Mouse (Mus musculus): ENCODE results near the gene Primpol. TPM values are rescaled to one million over a fixed set of nuclear protein-coding genes. Genes with fewer than 3 reads are reported as not detected.

Gene Primpol
- polyA plus RNA-seq, 1 experiment from 2014 or later: 15.8 TPM

- 88% methylated on average over 8 of the region's 8 CpGs for WGBS
- no peak overlapping the region for H3K4me2 ChIP-seq (replicated peaks; ENCODE audit: low read depth, low read length)
- ATAC-seq (ENCODE audit: insufficient number of reproducible peaks, insufficient read depth, low FRiP score, low read depth): no peak
Observed at GRCm38 (mm10) chr8:46567946-46568345, 49.1 kb downstream of the Primpol start.

GRCm38 (mm10) chr8:46566914-46567529 lies 50.0 kb downstream of the Primpol start:
- no peak overlapping the region for H3K4me3 ChIP-seq (ENCODE audit: low read depth, low read length)
- H3K9ac ChIP-seq (replicated peaks; ENCODE audit: low read depth, low read length): no peak overlapping the region
- no peak overlapping the region for H3K4me2 ChIP-seq (replicated peaks; ENCODE audit: low read depth, low read length)
- H3K27me3 ChIP-seq (ENCODE audit: control insufficient read depth, insufficient read depth, low read length): no peaks in the 10 kb centered on the region
- no peaks in the 10 kb centered on the region for H3K9me3 ChIP-seq (ENCODE audit: control insufficient read depth, low read depth, low read length)
- peaks cover 5% of the 10 kb centered on the region; the same call in 1 of the 2 replicates for H3K36me3 ChIP-seq (ENCODE audit: control insufficient read depth, insufficient read depth, low read length)
- no peak overlapping the region for H3K27ac ChIP-seq (ENCODE audit: low read length)
- 88% methylated on average over 7 of the region's 7 CpGs for WGBS
- H3K4me1 ChIP-seq (ENCODE audit: control insufficient read depth, insufficient read depth, low read length): 0 out of 2 replicates have a peak, but pooled peaks cover 3% of the 10 kb centered on the region
- no peak for ATAC-seq (ENCODE audit: insufficient number of reproducible peaks, insufficient read depth, low FRiP score, low read depth)

More at GRCm38 (mm10) chr8:46567946-46568345, 49.1 kb downstream of the Primpol start:
- H3K27me3 ChIP-seq (ENCODE audit: control insufficient read depth, insufficient read depth, low read length): no peaks in the 10 kb centered on the region
- no peaks in the 10 kb centered on the region for H3K9me3 ChIP-seq (ENCODE audit: control insufficient read depth, low read depth, low read length)
- H3K36me3 ChIP-seq (ENCODE audit: control insufficient read depth, insufficient read depth, low read length): peaks cover 5% of the 10 kb centered on the region; the same call in 1 of the 2 replicates
- H3K4me3 ChIP-seq (ENCODE audit: low read depth, low read length): no peak overlapping the region
- 0 out of 2 replicates have a peak, but pooled peaks cover 3% of the 10 kb centered on the region for H3K4me1 ChIP-seq (ENCODE audit: control insufficient read depth, insufficient read depth, low read length)
- H3K27ac ChIP-seq (ENCODE audit: low read length): no peak overlapping the region
- no peak overlapping the region for H3K9ac ChIP-seq (replicated peaks; ENCODE audit: low read depth, low read length)

GRCm38 (mm10) chr8:46562333-46562732 lies 54.7 kb downstream of the Primpol start:
- no peak overlapping the region for H3K9ac ChIP-seq (replicated peaks; ENCODE audit: low read depth, low read length)
- H3K9me3 ChIP-seq (ENCODE audit: control insufficient read depth, low read depth, low read length): no peaks in the 10 kb centered on the region
- peaks cover 5% of the 10 kb centered on the region; the same call in 1 of the 2 replicates for H3K36me3 ChIP-seq (ENCODE audit: control insufficient read depth, insufficient read depth, low read length)
- H3K27me3 ChIP-seq (ENCODE audit: control insufficient read depth, insufficient read depth, low read length): no peaks in the 10 kb centered on the region
- ATAC-seq (ENCODE audit: insufficient number of reproducible peaks, insufficient read depth, low FRiP score, low read depth): no peak
- H3K27ac ChIP-seq (ENCODE audit: low read length): no peak overlapping the region
- no peak overlapping the region for H3K4me2 ChIP-seq (replicated peaks; ENCODE audit: low read depth, low read length)
- no peak overlapping the region for H3K4me3 ChIP-seq (ENCODE audit: low read depth, low read length)
- no peaks in the 10 kb centered on the region for H3K4me1 ChIP-seq (ENCODE audit: control insufficient read depth, insufficient read depth, low read length)
- 87% methylated on average over 16 of the region's 16 CpGs for WGBS

- no peaks in the 10 kb centered on the region for H3K4me1 ChIP-seq (ENCODE audit: control insufficient read depth, insufficient read depth, low read length)
- H3K27ac ChIP-seq (ENCODE audit: low read length): no peak overlapping the region
- WGBS: 78% methylated on average over 6 of the region's 6 CpGs
- H3K9me3 ChIP-seq (ENCODE audit: control insufficient read depth, low read depth, low read length): no peaks in the 10 kb centered on the region
- no peaks in the 10 kb centered on the region for H3K27me3 ChIP-seq (ENCODE audit: control insufficient read depth, insufficient read depth, low read length)
- no peak overlapping the region for H3K4me2 ChIP-seq (replicated peaks; ENCODE audit: low read depth, low read length)
- no peak overlapping the region for H3K9ac ChIP-seq (replicated peaks; ENCODE audit: low read depth, low read length)
- H3K4me3 ChIP-seq (ENCODE audit: low read depth, low read length): no peak overlapping the region
- no peak for ATAC-seq (ENCODE audit: insufficient number of reproducible peaks, insufficient read depth, low FRiP score, low read depth)
- H3K36me3 ChIP-seq (ENCODE audit: control insufficient read depth, insufficient read depth, low read length): peaks cover 5% of the 10 kb centered on the region; the same call in 1 of the 2 replicates
Observed at GRCm38 (mm10) chr8:46559428-46559827, 57.6 kb downstream of the Primpol start.

GRCm38 (mm10) chr8:46552441-46552765 lies 64.6 kb downstream of the Primpol start:
- Histone ChIP-seq H3K9me3 (ENCODE audit: control insufficient read depth, low read depth, low read length) (no peaks in the 10 kb centered on the region), H3K4me3 (ENCODE audit: low read depth, low read length) (peak overlapping the region; percentile 49), H3K27ac (ENCODE audit: low read length) (no peak overlapping the region), H3K27me3 (ENCODE audit: control insufficient read depth, insufficient read depth, low read length) (no peaks in the 10 kb centered on the region), H3K36me3 (ENCODE audit: control insufficient read depth, insufficient read depth, low read length) (no peaks in the 10 kb centered on the region), H3K9ac (replicated peaks; ENCODE audit: low read depth, low read length) (peak overlapping the region; percentile 36; the same call in 1 of the 2 replicates), H3K4me1 (ENCODE audit: control insufficient read depth, insufficient read depth, low read length) (peaks cover 9% of the 10 kb centered on the region; the same call in 1 of the 2 replicates), H3K4me2 (replicated peaks; ENCODE audit: low read depth, low read length) (peak overlapping the region; percentile 58)
- WGBS: 3% methylated on average over 10 of the region's 10 CpGs
- no peak for ATAC-seq (ENCODE audit: insufficient number of reproducible peaks, insufficient read depth, low FRiP score, low read depth)

- H3K27me3 ChIP-seq (ENCODE audit: control insufficient read depth, insufficient read depth, low read length): no peaks in the 10 kb centered on the region
- H3K4me2 ChIP-seq (replicated peaks; ENCODE audit: low read depth, low read length): peak within 1 kb of the TSS; percentile 58
- no peak within 1 kb of the TSS for H3K27ac ChIP-seq (ENCODE audit: low read length)
- no peaks in the 10 kb centered on the region for H3K9me3 ChIP-seq (ENCODE audit: control insufficient read depth, low read depth, low read length)
- peak within 1 kb of the TSS; percentile 49 for H3K4me3 ChIP-seq (ENCODE audit: low read depth, low read length)
- WGBS: under 1% methylated on average over 50 of the region's 50 CpGs
- H3K36me3 ChIP-seq (ENCODE audit: control insufficient read depth, insufficient read depth, low read length): no peaks in the 10 kb centered on the region
- peak; percentile 98 for ATAC-seq (ENCODE audit: insufficient number of reproducible peaks, insufficient read depth, low FRiP score, low read depth)
- H3K9ac ChIP-seq (replicated peaks; ENCODE audit: low read depth, low read length): peak within 1 kb of the TSS; percentile 36; the same call in 1 of the 2 replicates
- peaks cover 9% of the 10 kb centered on the region; the same call in 1 of the 2 replicates for H3K4me1 ChIP-seq (ENCODE audit: control insufficient read depth, insufficient read depth, low read length)
Observed at GRCm38 (mm10) chr8:46551615-46552440, 65.2 kb downstream of the Primpol start, which contains the start of gene Cenpu. Cenpu (plus strand) TSS chr8:46552028.

- peak overlapping the region; percentile 47 for H3K4me2 ChIP-seq (replicated peaks; ENCODE audit: low read depth, low read length)
- H3K4me3 ChIP-seq (ENCODE audit: low read depth, low read length): peak overlapping the region; percentile 49; the same call in 1 of the 2 replicates
- ATAC-seq (ENCODE audit: insufficient number of reproducible peaks, insufficient read depth, low FRiP score, low read depth): no peak
- no peak overlapping the region for H3K9ac ChIP-seq (replicated peaks; ENCODE audit: low read depth, low read length)
- 39% methylated on average over 4 of the region's 4 CpGs for WGBS
- no peaks in the 10 kb centered on the region for H3K36me3 ChIP-seq (ENCODE audit: control insufficient read depth, insufficient read depth, low read length)
- no peaks in the 10 kb centered on the region for H3K27me3 ChIP-seq (ENCODE audit: control insufficient read depth, insufficient read depth, low read length)
- no peak overlapping the region for H3K27ac ChIP-seq (ENCODE audit: low read length)
- H3K9me3 ChIP-seq (ENCODE audit: control insufficient read depth, low read depth, low read length): no peaks in the 10 kb centered on the region
- H3K4me1 ChIP-seq (ENCODE audit: control insufficient read depth, insufficient read depth, low read length): peaks cover 9% of the 10 kb centered on the region; the same call in 1 of the 2 replicates
Observed at GRCm38 (mm10) chr8:46551029-46551428, 66.0 kb downstream of the Primpol start.

GRCm38 (mm10) chr8:46550058-46550457 lies 67.0 kb downstream of the Primpol start:
- Histone ChIP-seq H3K9ac (replicated peaks; ENCODE audit: low read depth, low read length) (no peak overlapping the region), H3K27ac (ENCODE audit: low read length) (no peak overlapping the region), H3K4me1 (ENCODE audit: control insufficient read depth, insufficient read depth, low read length) (peaks cover 9% of the 10 kb centered on the region; the same call in 1 of the 2 replicates), H3K4me3 (ENCODE audit: low read depth, low read length) (no peak overlapping the region), H3K4me2 (replicated peaks; ENCODE audit: low read depth, low read length) (no peak overlapping the region), H3K36me3 (ENCODE audit: control insufficient read depth, insufficient read depth, low read length) (no peaks in the 10 kb centered on the region), H3K27me3 (ENCODE audit: control insufficient read depth, insufficient read depth, low read length) (no peaks in the 10 kb centered on the region), H3K9me3 (ENCODE audit: control insufficient read depth, low read depth, low read length) (no peaks in the 10 kb centered on the region)
- 83% methylated on average over 8 of the region's 8 CpGs for WGBS
- ATAC-seq (ENCODE audit: insufficient number of reproducible peaks, insufficient read depth, low FRiP score, low read depth): no peak
